Mouse (Mus musculus) cerebellum, adult (tissue): ENCODE measurements around the gene Tbck.

Source experiments
- ATAC-seq: cut with Nextera tagmentation; 2 replicates; pipeline ENCODE4 v1.9.2; 2017; ENCODE audit warnings: mild to moderate bottlenecking, moderate library complexity, mixed read lengths; ENCODE audit not compliant: insufficient number of reproducible peaks, low FRiP score, low TSS enrichment

Gene Tbck

DNA sequence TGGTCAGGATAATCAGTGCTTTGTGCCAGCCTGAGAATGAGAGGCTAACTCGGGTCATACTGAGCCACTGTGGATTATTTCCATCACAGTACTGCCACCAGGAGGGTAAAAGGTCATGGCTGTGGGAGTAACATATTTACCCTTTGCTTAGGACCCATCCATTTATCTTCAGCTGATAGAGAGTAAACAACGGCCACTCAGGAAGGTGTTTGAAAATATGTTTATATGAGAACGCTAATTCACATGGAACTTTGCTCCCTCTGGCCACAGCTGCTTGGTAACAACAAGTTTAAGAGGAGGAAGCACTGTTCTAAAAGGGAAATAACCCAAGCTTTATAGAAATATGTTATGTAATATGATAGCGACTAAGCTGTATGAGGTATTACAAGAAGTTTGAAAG, 68.8 kb downstream of the Tbck start:
- no peak for ATAC-seq

DNA sequence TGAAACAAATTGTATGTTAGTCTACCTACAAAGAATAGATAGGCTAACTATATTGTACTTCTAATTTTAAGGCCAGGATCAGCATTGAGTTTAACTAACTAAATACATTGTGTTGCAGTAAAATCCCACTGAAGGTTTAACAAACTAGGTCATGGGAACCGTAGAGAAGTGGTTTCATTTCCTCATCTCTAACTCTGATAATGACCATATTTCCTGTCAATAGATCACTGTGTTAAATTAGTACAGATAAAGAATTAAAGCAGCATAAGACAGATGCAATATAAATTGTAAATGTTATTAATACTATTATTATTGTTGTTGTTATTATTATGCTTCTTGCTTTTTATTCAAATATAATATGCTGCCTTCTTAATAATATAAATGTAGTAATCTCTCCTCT, 72.3 kb downstream of the Tbck start:
- ATAC-seq = no peak

DNA sequence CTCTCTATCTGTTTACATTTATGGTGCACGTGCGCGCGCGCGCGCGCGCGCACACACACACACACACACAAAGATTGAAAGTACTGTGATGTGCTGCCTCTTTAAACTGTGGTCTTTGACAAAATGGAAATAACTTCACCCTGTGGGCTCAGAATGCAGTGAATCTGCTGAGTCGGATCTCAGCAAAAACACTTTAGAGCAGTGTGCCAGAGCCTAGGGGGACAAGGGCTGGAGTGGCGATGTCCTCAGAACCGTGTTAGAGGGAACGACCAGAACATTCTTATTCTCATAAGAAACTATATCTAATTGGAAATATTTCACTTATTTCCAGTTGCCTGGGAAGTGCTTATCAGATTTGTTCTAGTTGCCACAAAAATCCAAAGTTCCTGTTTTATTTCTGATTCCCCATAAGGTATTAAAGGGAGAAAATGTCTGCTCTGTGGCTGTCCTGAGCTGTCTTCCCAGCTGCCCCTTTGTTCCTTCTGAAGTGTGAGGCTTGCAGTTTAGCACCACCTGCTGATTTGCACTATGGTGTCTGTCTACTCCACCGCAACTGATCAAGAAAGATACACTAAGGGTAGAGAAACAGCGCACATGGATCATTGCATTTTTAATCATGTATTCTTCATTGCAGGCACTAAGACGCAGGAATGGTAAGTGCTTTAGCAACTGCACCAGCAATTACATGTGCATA, 82.2 kb downstream of the Tbck start:
- ATAC-seq = no peak

DNA sequence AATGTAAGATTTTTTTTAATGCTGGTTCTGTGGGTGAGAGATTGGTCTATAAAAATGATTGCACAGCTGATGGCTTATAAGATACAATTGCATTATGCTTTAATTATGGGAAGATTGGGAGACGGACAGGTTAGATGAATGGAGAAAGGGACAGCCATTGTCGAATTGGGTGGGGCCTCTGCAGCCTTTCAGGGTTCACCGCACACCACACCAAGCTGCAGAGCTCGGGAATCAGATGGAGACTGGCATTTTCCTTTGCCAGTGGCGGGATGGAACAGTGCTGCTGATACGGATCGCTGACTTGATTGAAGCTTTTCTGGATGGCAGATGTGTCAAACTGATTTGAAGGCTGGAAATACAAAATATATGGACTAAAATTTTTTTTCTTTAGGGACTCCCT, 88.1 kb downstream of the Tbck start:
- no peak for ATAC-seq

DNA sequence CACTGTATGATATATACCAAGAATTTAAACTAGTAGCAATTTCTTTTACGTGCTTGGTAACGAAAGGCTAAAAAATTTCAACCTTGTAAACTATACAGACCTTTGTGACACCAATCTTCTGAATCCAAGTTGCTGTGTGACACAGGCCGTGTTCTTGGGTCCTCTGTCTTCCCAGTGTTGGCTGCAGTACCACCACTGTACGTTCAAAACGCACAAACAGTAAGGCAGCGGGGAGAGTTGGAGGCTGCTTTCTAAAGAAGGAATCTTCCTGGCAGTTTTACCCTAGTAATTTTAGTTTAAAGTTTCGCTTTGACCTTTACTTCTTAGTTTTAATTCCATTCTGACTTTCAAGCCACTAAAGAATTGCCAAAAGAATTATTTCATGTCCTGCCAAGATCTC, 92.7 kb downstream of the Tbck start:
- no peak for ATAC-seq

DNA sequence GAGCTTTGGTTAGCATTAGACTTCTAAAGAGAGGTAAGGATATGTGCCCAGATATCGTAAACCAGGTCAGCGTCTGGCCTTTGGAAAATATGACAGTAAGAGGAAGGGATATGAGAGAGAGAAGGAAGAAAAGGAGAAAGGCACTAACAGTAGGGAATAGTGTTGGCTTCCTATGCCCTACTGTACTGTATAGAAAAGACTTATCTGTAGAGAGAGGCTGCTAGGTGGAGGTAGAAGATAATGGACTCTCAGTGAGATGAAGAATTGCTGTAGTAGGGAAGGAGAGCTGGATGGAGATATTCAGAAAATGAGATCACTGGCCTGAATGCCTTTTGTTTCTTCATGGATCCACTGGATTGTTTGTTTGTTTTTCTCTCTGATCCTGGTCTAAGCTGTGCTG, 97.2 kb downstream of the Tbck start:
- ATAC-seq = no peak

DNA sequence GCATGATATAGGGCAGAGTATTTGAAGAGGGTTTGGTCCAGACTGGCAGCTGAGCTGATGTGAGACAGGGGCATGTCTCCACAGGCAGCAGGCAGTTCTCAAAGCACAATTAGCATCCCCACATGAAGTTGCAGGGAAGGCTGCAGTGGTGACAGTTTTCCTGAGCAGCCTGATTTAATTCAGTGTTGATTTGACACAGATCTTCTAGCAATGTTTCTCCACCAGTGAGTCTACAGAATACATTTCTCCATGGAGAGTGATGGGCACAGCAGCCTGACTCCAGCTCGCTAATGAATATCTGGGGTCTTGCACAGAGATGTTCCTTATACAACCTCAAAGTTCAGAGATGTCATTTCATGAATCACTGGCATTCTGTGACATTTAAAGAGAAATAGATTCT, 99.1 kb downstream of the Tbck start:
- no peak for ATAC-seq

DNA sequence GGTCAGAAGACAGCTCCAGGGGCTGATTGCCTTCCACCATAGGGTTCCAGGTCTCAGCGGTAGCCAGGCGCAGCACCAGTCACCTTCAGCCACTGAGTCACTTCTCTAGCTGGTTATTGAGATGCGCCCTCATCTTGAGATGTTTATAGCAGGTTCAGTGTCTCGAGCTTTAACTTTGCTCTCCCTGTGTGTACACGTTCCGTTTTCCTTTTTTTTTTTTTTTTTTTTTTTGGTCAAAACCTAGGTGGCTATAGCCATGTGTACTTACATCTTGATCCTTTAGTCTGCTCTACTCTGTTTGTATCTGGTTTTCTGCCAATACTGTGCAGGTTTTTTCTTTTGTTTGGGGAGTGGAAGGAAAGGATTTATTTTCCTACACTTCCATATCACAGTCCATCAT, 100.8 kb downstream of the Tbck start:
- ATAC-seq = no peak

DNA sequence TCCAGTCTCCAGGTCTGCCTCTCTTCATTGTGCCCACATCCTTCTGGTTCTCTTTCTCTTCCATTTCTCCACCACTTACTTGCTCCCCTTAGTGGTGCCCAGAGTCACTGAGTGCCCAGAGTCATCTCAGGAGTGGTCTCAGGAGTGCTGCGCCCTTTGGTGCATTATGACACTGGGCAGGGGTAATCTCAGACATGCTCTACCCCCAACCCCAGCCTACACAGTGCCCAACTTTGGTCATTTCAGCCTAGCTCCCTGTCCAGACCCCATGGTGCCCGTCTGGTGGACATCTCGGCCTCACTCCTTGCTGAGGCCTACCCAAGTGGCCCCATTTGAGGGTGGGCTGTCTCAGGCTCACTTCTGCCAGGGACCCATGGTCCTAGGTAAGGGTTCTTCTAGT, 102.7 kb downstream of the Tbck start:
- ATAC-seq = no peak

DNA sequence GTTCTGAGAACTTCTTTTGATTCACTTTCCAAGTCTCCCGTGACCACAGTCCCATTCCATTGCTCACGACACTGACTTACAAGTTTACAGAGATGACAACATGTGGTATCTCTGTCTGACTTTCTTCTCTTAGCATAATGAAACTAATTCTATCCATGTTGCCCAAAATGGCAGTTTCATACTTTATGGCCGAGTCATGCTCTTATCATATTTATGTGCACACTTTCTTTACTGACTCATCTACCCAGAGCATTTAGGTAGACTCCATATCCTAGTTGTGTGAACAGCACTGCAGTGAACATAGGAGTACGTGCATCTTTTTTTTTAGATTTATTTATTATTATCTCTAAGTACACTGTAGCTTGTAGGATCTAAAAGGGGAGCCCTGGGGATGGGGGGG, 103.8 kb downstream of the Tbck start:
- no peak for ATAC-seq

DNA sequence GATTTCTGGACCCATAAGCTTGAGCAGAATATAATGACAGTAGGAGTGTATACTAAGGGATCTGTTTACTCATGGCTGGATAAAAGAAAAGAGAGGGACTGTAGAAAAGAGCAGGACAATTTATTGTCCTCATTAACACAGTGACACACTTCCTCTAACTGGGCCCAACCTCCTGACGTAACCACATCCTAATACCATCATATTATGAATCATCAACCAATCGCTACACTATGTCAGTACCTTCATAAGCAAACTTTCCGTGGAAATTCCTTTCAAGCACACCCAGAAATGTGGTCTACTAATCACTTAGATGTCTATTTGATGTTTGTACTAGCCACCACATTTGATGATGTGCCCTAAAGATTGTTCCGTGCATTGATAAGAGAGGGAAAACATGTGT, 107.2 kb downstream of the Tbck start:
- no peak for ATAC-seq

DNA sequence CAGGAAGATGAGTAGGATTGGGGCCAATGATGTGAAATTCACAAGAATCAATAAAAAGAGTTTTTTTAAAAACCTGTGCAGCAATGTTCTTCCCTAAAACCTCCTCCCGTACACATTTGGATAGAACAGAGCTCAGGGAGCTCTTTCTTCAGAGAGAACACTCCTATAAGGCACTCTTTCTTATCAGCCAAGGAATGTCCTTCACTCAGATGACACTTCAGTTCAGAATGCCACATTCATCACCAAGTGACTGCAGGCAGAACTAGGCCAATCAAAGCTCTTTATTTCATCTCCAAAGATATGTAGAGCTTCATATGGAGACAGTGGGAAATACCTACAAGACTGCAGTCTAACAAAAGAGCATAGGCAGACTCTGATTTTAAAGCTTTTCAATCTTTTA, 116.3 kb downstream of the Tbck start:
- no peak for ATAC-seq

DNA sequence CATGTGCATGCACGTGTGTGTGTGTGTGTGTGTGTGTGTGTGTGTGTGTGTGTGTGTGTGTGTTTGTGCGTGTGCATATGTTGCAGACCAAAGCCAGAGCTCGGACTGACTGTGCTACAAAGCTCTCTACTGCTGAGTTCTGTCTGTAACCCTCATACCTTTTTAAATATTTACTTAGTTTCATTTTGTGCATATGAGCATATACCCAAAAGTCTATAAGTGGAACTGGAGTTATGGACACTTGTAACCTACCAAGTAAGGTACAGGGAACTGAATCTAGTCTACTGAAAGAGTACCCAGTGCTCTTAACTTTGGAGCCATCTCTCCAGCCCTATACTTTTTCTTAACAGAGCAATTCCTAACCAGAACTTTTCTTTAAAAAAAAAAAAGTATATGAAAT, 118.0 kb downstream of the Tbck start:
- no peak for ATAC-seq

DNA sequence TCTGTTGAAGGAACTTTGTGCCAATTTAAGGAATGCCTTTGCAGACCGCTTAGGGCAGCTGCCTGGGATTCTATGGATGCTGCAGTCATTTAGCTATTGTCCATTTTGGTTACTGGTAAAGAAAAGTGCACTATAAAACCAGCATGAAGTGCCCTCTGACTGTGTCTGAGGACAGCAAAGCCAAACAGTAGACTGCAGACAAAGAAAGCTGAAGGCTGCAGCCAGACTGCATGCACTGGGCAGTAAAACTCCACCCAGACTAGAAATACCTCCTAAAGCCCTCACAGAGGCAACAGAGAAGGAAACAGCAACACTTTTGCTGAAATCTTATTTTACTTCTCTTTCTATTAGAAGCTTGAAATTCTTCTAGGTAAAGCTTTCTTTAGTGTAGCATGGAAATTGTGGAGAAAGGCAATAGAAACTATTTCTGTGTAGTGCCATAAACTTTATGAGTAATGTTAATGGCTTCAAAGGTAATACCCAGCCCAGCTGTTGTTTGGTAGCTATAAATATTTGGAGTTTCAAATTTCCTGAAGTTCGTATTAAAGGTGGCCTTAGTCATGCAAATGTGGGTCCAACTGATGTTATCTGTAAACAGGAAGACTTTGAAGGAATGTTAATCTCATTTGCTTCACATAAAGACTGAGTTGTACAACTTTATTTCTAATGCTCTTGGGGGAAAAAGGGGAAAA, 124.1 kb downstream of the Tbck start:
- ATAC-seq = no peak

DNA sequence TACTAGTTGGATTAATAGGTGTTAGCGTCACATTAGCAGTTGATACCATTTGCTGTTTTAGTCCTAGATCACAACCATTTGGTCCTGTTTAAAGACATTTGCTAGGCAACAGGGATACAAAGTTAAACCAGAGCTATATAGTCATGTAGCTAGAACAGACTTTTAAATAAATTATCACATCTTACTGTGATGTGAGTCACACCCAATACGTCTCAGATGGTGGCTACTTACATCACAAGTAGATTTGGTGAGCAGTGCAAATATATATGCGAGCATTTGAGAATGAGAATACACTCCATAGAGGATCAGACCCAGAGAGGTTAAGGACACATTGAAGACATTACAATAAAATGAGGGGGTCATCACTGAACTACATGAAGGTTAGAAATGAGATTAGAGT, 125.0 kb downstream of the Tbck start:
- ATAC-seq = no peak

DNA sequence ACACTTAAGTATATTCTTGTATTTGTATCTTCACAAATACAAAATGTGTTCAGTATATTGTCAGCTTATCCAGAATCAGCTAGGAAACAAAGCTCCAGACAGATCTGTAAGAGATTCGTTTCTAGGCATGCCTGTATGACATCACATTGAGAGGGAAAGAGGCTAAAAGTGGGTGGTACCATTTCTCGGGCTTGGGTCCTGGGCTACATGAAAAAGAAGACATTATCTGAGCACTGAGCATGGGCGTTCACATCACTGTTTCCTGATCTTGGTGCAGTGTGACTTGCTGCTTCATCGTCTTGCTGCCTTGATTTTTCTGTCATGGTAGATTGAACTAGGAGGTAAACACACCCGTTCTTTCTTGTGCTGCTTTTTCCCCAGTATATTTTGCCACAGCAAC, 127.8 kb downstream of the Tbck start:
- ATAC-seq = no peak

DNA sequence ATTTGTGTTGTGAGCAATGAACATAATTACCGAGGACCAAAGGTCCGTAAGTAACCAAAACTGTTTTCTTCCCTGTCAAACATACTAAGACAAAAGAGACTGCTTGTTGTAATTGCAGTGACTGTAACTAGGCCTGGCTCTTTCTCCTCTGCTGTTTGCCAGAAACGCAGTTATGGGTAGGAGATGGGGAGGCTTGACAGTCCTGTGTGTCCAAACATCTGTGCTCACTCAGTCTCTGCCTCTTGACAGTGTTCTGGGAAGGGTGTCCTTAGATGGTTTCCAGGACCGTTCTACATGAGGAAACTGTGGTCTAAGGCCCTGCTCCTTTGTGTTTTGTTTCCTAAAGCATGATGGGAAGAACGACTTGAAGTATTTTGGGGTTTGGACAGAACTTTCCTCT, 128.4 kb downstream of the Tbck start:
- no peak for ATAC-seq

DNA sequence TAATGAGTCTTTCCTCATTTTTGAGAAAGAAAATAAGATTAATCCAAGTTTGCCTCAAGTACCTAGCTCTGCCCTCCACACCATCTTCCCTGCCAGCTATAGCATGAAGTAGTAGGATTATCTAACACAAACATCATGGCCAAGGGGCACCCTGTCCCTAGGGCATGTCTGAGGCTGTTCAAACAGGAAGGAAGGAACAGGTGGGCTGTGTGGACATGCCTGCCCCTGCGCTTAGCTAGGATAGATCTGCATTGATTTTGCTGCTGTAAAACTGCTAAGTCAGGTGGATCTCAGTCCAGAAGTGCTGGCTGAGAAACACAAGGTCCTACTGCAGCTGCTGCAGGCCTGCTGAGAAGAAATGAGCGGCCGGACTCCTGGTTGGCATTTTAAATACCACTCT, 129.2 kb downstream of the Tbck start:
- no peak for ATAC-seq

DNA sequence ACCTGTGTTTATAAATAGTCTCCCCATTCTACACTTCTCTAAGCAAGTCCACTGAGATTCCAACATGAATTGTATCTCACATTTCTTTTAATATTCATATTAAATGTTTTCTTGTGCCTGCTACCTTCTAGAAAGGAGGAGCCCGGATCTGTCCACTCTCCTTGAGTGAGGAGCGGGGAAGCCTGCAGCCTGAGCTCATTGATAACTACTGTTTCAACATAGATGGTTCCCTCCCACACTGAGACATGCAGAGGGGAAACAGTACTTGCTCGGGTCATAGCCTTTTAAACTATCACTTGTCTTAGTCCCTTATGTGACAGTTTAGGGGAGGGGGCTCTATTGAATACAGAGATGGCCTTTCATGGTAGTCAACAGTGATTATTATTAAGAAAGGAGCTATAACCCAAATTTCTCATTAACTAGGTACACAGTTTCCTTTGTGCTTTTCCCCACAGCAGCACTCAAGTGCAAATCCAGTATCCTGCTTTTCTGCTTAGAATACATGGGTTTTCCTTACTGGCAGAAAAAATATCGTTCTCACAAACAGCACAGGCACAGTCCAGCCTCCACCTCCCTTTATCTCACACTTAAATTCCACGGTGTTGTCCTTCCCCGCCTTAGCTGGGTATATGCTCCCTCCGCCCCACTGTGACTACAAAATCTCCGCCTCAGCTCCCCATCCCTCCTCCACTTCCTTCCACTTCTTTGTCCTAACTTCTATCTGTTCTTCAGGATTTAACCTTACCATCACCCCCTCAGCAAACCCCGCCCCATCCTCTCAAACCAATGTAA, 130.0 kb downstream of the Tbck start:
- ATAC-seq = no peak

DNA sequence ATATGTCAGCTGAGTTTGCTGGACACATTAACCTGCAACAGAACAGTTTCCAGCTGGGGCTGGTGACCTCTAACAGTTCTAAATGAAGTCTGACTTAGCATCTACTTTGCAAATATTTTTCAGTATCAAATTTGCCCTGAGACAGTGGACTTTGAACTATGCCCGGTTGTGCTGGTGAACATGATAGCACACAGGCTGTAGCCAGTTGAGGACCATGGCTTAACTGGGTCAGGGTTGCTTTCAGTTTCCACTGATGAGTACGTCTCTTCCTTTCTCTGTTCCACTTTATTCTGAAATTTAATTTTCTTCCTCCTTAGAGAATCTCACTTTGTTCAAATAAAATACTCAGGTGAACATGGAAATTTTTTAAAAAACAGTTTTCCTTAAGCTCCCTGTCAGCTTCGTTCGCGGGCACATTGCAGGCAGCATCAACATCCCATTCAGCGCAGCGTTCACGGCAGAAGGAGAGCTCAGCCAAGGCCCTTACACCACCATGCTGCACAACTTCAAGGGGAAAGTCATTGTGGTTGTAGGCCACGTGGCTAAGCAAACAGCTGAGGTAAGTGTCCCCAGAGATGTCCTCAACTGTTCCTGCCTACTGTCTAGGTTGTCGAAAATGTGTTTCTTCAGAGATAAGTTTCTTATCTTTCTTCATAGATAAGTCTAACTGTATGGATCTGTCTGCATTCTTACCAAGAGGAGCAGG, 131.0 kb downstream of the Tbck start:
- ATAC-seq = no peak
